Comparison of ENCODE assay signal across 35 mouse cellular contexts in the genomic region with DNA sequence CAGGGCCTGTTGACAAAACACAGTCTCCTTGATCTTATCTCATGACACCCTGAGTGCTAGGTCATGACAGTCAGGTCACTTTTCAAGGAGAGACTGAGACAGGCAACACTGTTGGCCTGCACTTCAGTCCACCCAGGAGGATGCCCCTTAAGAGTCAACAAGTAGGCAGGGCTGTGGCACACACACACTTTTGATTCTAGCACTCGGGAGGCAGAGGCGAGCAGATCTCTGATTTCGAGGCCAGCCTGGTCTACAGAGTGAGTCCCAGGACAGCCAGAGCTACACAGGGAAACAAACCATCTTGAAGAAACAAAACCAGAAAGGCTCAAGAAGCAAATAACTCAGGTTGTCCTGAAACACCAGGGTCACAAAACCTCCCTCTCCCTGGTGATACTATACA.
"Had no signal": no experiment of that assay in that cellular context is flagged by ENCODE, and none has a peak within 500 bp of the region (broad histone marks: within the 10 kb centered on the region; RNA-seq: fewer than 3 reads in every experiment).

No protein-coding gene starts in this region.

- ATAC-seq: hindbrain, embryonic 16.5 days; hindbrain, postnatal 0 days; inflammation-experienced regulatory T-cells, adult 6 months; intestine, embryonic 15.5 days; intestine, embryonic 16.5 days; intestine, postnatal 0 days had no signal

- H3K27ac ChIP-seq: heart, embryonic 10.5 days; heart, embryonic 13.5 days; heart, embryonic 15.5 days; hindbrain, embryonic 10.5 days; hindbrain, embryonic 12.5 days; hindbrain, embryonic 13.5 days; hindbrain, embryonic 14.5 days; hindbrain, embryonic 15.5 days; hindbrain, postnatal 0 days; intestine, embryonic 15.5 days; kidney, embryonic 15.5 days; kidney, postnatal 0 days; layer of hippocampus, adult 2 months had no signal

- H3K27me3 ChIP-seq: heart, embryonic 12.5 days; heart, embryonic 13.5 days; heart, embryonic 15.5 days; hindbrain, embryonic 12.5 days; hindbrain, embryonic 13.5 days; hindbrain, embryonic 15.5 days; intestine, embryonic 15.5 days; kidney, embryonic 15.5 days had no signal

- H3K4me3 ChIP-seq: heart, embryonic 10.5 days; heart, embryonic 12.5 days; heart, embryonic 13.5 days; heart, embryonic 15.5 days; hindbrain, embryonic 10.5 days; hindbrain, embryonic 12.5 days; hindbrain, embryonic 13.5 days; hindbrain, embryonic 15.5 days; intestine, embryonic 15.5 days; kidney, embryonic 15.5 days; layer of hippocampus, adult 2 months had no signal

- H3K4me2 ChIP-seq: heart, embryonic 11.5 days; heart, embryonic 12.5 days; heart, embryonic 13.5 days; heart, embryonic 15.5 days; hindbrain, embryonic 12.5 days; hindbrain, embryonic 13.5 days; hindbrain, embryonic 14.5 days; hindbrain, embryonic 15.5 days; intestine, embryonic 15.5 days; kidney, embryonic 15.5 days had no signal

- H3K9me3 ChIP-seq: heart, embryonic 10.5 days; heart, embryonic 12.5 days; heart, embryonic 13.5 days; heart, embryonic 15.5 days; hindbrain, embryonic 10.5 days; hindbrain, embryonic 12.5 days; hindbrain, embryonic 13.5 days; hindbrain, embryonic 15.5 days; intestine, embryonic 15.5 days; kidney, embryonic 15.5 days had no signal

- H3K36me3 ChIP-seq: heart, embryonic 10.5 days; heart, embryonic 12.5 days; heart, embryonic 13.5 days; heart, embryonic 15.5 days; hindbrain, embryonic 10.5 days; hindbrain, embryonic 12.5 days; hindbrain, embryonic 13.5 days; hindbrain, embryonic 15.5 days; intestine, embryonic 15.5 days; kidney, embryonic 15.5 days had no signal

- H3K9ac ChIP-seq: heart, embryonic 12.5 days; heart, embryonic 13.5 days; heart, embryonic 15.5 days; hindbrain, embryonic 12.5 days; hindbrain, embryonic 13.5 days; hindbrain, embryonic 14.5 days; hindbrain, embryonic 15.5 days; intestine, embryonic 15.5 days; kidney, embryonic 15.5 days had no signal

- DNase-seq: heart, postnatal 10 days; heart, postnatal 14 days; heart, postnatal 36 days; heart, postnatal 4 days; kidney, adult 11 months; kidney, adult 18-20 months; kidney, adult 2 months; kidney, adult 8-10 months; kidney, adult 9 months; kidney, postnatal 10 days; kidney, postnatal 14 days; kidney, postnatal 25 days; kidney, postnatal 36 days; kidney, postnatal 4 days; layer of hippocampus, adult 9-11 months; layer of hippocampus, postnatal 36 days had no signal
